Mouse (Mus musculus) brain, embryonic 18.5 days (tissue): ENCODE measurements around the gene Defb26.

Experiments
- DNase-seq: peaks from one replicate; pipeline ENCODE4 v3.0.0-alpha.2; 2012; ENCODE audit warnings: low read depth, low spot score

Gene Defb26

DNA sequence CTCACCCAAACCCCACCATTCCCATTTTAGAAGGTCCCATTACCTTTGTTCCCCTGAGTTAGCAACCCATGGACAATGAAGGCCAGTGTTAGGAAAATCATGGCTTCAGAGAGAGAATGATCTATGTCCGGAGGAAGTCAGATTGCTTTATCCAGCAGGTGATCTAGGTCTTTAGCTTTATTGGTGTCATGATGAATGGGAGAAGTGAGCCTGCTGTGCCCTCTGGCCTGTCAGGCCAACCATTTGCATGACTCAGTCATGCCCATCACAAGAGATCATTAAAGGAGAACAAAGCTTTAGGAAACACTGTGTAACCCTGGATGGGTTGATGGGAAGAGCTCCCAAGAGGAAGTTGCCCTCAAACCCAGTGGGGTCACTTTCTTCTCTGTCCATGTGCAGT is at the start of gene Defb26:
TSS of gene Defb26 (minus strand) at position 101 of the 400 bp plus-strand sequence.
- no peak for DNase-seq

DNA sequence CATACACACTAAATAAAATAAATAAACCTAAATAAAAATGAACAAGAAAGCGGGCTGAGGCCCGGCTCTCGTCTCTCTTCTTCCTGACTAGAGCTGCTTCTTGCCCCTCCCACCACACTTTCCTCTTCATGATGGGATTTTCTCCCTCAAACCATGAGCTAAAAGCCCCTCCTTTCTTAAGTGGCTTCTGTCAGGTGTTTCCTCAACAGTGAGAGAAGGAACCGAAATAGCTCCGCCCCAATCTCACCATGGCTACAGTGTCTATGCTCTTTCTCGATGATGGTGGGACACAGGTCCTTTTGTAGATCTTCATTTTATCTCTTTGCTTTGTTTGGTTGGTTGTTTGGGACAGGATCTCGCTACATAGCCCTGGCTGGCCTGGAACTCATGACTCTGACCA is 45.2 kb upstream of the Defb26 start:
- DNase-seq, result no peak

DNA sequence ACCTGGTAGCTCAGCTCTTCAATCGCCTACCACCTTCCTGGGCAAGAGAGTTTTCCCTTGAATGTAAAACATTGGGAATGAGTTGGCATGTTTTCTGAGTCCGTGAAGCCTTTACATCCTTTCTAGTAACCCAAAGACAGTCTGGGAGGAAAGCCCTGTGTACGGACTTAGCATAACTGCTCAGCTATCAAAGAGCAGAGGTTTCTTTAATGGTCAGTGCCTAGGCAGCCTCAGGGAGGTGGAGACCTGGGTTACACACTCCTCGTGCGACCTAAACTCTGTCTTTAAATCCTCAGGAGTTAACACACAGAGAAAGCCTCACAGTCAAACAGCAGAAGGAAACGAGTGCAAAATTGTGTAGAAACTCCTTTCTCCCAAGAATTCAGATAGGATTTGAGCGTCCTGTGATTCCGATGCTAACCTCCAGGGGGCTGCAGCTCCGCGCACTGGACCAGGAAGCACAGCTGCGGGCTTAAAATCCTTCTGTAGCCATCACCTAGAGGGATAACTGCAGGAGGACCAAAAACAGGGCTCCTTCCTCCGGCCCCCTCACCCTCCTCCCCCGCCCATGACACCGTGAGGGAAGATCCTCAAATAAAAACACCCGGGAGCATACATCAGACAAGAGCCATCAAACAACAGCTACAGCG is 42.4 kb upstream of the Defb26 start:
- DNase-seq, result peak; percentile 8

DNA sequence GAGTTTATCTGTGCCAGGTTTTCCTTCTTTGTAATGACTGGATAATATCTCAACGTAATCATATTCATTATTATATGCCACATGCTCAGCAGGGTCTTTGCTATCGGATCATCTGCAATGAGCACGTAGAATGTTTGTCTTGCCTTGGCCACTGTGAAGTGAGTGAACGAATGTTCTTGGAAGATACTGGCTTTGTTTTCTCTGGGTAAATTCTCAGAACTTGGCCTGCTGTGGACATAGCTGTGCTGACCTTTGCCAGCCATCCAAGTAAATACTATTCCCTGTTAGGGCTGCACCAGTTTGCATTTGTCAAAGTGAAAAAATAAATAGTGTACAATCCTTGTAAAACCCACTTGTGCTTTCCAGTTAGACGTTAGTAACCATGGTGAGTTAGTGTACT is 36.6 kb upstream of the Defb26 start:
- DNase-seq, result no peak

DNA sequence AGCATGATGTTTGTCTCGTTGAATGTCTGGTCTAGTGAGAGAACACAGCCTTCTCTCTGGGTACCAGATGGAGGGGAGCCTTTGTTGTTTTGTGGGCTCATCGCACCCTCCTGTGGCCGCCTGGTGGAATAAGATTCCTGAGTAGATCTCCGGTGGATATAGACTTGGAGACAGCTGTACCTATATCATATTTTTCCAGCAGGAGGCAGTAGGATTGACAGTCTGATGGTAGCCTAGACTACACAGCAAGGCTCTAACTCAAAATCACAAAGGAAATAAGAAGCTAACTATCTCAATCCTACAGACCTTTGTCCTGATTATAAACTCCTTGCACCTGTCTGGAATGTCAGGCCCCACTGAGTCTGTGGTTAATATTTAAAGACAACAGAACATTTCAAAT is 33.2 kb upstream of the Defb26 start:
- DNase-seq, result peak; percentile 28

DNA sequence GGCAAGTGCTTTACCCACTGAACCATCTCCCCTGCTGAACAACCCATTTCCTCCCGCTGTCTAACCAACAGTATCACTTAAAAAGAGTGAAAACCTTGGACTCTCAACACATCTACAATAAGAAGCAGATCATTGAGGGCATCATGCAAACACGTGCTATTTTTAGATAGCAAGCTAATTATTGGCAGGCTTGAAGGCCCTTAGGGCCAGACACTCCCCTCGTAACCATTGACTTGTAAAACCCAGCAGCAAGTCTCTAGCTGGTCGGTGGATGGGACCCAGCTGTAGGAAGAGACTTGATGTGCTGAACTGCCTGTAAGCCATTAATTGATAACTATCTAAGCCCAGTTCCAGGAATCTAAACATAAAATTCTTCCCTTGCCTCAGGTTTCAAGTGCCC is 32.0 kb upstream of the Defb26 start:
- DNase-seq, result no peak

DNA sequence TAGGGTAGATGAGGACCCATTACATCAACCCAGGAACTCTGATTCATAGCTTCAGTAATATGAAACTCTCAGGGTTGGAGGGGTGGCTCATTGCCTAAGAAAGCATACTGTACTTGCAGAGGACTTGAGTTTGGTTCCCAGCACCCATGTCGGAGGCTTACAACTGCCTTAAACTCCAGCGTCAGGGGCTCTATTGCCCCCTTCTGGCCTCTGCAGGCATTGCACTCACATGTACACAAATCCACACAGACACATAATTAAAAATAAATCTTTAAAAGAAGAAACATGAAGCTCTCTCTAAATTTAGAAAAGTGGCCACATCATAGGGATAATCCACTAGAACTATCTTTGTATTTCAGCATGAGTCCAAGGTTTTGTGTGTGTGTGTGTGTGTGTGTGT is 31.4 kb upstream of the Defb26 start:
- no peak for DNase-seq

DNA sequence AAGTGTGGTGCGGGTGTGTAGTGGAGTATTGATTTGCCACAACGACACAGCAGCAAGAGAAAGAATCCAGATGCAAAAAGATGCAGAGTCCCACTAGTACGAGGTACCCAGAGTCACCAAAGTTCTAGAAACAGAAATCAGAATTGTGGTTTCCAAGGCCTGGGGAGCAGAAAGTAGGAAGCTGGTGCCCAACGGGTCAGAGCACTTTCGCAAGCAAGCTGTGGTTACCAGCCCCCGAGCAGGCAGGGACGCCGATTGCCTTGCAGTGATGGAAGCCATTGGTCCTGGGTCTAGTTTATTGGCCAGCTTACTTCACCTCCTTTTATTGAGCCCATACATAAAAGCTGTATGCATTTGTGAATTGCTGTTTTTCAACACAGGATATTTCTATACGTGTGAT is 30.5 kb upstream of the Defb26 start:
- DNase-seq, result no peak

DNA sequence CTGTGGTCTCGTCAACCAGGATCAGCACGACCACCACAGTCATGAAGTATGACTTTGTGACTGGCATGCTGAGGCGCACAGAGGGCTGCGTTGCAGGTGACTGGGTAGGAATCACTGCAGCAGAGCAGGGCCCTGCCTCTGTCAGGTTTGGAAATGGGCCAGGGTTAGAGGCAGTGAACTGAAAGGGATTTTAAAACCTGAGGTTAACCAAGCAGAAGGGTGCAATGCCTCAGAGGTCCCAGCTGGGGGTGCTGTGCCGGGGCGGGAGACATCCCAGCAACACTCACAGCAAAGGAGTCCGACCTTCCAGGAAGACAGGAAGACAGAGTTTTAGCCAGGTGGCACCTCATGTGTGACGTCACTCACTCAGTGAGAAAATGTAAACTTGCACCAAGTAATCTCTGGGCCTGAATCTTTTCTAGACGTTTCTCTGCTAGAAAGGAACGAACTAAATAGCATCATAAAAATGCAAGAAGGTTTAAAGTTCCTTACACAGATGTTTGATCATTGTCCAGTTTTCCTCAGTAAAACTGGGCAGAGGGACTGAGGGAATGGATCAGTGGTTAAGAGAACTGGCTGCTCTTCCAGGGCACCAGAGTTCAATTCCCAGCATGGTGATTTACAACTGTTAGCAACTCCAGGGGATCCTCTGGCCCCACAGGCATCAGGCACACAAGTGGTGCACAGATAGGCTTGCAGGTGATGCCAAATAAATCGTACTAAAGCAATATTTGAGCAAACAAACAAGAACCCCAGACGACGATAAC is 28.6 kb upstream of the Defb26 start, which contains the start of gene Defb29:
TSS of gene Defb29 (minus strand) at position 155 of the 767 bp plus-strand sequence.
- no peak for DNase-seq

DNA sequence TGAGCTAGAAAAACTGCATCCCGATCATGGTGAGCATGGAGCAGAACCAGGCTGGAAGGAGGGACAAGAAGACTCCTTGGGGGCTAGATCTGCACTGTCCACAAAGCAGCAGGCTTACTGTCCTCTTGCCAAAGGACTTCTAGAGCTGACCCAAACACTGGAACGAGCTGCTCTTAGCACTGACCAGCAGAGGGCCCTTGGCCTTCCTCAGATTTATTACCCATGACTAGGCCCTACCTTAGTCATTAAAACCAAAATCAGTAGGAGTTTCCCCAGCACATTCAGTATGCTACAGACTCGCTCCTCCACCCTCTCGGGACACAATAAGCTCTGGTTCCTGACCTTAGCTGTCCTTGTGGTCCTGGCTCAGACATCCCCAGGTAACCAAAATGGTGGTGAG is 6.5 kb upstream of the Defb26 start, which contains the start of gene Defb28:
TSS of gene Defb28 (plus strand) at position 275 of the 400 bp plus-strand sequence.
- DNase-seq, result no peak

DNA sequence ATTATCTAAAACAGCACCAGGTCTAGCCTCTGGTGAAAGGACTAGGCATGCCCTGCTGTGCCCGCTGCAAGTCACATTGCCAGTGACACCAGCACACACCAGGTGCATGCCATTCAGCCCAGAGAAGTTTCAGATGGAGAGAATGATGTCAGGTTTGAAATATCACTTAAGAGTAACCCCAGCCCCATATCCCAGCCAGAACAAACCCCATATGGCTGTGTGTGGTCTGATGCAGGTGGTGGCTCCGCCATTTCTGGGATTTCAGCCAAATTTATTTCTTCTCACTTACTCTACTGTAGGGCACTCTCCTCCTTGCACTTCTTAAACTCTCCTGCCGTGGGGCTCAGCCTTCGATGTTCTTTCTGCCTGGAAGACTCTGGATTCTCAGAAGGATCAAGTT is 4.6 kb upstream of the Defb26 start:
- no peak for DNase-seq

DNA sequence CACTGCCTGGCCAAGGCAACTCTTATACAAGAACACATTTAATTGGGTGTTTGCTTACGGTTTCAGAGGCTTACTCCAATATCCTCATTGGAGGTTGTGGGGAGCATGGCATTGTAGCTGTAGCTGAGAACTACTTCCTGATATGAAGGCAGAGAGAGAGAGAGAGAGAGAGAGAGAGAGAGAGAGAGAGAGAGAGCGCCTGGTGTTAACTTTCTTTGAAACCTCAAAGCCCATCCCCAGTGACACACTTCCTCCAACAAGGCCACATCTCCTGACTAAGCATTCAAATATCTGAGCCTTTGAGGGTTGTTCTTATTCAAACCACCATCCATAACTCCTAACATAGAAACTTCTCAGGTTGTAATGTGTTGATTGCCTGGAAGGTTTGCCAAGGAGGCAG is 7.5 kb downstream of the Defb26 start:
- DNase-seq, result no peak

DNA sequence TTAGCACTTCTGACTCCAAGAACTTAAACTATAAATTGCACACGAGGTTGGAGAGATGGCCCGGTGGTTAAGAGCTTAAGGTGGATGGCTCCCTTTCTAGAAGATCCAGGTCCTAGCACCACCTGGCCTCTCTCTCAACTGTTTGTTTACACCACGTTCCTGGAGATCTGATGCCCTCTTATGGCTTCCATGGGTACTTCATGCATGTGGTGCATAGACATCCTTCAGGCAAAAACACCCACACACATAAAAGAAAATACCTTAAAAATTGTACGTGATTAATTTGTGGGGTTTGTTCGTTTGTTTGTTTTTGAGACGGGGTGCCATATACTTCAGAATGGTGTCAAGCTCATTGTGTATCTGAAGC is 10.6 kb downstream of the Defb26 start:
- DNase-seq, result no peak

DNA sequence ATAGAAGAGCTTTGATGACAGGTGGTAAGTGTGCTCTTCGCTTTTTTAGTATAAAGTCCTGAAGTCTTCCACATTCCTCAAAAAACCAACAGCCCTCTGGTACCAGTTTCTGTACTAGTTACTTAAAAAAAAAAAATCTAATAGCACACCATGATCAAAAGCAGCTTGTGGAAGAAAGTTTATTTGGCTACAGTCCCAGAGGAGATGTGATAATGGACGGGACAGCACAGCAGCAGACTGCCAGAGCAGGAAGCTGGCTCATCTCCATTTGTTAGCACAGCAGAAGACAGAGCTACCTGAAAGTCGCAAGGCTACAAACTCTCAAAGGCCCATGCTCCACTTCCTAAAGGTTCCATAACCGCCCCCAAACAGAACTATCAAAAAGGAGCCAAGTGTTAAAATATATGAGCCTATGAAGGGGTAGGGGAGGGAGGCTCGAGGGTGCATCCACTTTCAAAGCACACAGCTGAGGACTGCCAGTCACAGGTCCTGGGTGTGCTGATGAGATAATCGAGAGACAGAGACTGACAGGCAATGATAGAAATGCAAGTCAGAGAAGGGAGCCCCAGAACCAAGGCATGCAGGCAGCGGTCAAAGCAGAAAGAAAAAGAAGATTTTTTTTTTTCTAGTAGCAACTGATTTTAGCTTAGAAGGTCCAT is 11.2 kb downstream of the Defb26 start:
- no peak for DNase-seq

DNA sequence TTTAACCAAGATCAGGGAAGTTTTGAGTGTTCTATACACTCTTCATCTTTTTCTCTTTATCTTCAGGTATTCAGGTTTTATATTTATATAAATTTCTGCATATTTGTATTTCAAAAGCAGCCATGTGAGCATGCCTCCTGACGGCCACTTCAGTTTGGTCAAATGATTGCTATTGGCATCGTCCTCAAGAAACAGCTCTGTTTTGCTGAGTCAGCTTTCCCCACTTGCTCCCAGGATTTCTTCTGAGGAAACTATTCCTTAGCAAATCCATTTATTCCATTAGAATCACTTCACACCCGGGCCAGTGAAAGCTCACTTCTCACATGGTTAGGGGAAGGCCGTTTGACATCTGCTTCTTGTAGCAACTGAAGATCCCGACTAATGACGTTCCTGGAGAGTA is 13.5 kb downstream of the Defb26 start:
- DNase-seq, result no peak

DNA sequence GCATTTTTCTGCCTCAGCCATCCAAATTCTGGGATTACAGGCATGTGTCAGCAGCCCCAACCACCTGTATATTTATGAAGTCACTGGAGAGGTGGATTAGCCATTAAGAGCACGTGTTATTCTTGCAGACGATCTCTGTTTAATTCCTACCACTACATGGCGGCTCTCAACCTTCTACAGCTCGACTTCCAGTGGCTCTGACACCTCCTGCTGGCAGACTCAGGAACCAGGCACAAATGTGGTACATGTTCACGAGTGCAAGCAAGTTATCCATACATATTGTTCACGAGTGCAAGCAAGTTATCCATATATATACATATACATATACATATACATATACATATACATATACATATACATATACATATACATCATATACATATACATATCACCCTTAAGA is 18.3 kb downstream of the Defb26 start:
- no peak for DNase-seq

DNA sequence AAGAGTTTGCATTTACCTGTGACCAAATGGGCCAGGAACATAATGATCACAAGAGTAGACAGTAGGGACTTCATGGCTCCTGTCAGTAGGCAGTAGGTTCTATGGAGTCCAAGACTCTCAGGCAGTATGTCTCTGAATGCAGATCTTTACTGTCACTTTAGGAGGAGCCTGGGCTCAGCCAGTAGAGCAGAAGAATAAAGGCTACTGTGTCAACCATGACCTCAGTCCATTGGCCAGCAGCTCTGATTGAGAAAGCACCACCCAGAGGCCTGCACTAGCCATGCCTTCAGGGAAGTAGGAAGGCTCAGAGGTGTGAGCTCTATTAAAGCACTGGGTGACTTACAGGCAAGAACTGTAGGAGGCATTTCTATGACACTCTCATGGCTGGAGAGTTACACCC is 21.5 kb downstream of the Defb26 start, which contains the start of gene Defb22:
TSS of gene Defb22 (minus strand) at position 101 of the 400 bp plus-strand sequence.
- no peak for DNase-seq

DNA sequence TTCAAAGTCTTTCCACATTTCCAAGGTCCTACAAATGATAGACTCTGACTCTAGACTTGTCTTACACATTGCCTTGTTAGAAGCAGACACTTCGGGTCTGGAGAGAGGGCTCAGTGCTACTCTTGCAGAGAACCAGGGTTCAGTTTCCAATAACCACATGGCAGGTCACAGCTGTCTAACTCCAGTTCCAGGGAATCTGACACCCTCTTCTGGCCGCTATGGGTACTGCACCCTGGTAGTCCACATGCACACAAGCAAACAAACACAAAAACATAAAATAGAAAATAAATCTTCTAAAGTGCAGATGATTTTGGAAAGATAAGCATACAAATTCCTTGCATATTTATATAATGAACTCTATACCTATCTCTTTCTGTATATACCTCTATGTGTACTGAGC is 24.5 kb downstream of the Defb26 start:
- no peak for DNase-seq

DNA sequence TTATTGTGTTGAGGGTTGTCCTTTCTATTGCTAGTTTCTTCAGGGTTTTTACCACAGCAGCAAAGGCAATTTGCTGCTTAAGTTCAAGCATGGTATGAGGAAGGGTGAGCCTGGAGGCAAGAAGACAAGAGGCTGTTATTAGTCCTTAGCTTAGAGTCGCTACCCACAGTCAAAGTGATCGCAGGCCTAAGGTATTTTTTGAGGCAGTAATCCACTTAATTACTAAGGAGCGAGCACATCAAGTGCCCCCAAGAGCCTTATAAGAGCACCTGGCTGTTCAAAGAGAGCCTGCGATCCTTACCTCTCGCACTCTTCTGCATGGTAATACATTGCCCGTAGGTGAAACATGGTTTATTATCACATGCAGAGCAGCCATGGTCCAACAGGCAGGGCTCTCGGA is 29.8 kb downstream of the Defb26 start:
- no peak for DNase-seq

DNA sequence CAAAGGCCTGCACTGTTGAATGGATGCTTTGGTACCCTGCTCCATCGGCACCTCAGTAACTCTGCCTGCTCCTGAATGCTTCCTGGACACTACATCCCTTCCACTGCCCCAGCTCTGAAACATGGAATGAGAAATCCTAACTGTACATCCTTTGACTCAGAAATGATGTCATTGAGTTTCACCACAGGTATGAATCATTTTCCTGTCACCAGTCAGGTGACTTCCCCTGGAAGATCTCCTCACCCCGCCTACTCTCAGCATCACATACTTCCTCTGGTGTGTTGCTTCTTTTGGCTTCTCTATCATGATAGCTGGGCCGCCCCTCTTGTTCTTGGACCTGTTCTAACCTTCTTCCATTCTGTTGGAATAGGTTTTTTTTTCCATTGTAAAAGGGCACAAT is 30.6 kb downstream of the Defb26 start:
- DNase-seq, result no peak

DNA sequence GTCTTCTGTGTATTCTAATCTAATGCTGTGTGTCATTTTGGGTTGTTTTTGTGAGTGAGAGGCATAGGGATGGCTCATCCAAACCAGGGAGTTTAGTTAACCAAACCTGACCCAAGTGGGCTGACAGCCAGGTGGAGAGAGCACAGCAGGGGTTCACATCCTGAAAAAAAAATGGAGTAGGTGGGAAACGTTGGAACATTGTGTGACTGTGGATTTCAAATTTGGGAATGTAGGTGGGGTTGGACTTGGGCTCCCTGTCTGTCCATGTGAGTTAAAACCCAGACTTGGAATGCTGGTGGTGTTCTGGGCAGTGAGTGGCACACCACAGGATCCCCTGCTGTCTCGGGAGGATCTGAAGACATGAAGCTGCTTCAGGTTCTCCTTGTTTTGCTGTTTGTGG is 34.7 kb downstream of the Defb26 start, which contains the start of gene Defb20:
TSS of gene Defb20 (plus strand) at position 301 of the 400 bp plus-strand sequence.
- DNase-seq, result no peak

DNA sequence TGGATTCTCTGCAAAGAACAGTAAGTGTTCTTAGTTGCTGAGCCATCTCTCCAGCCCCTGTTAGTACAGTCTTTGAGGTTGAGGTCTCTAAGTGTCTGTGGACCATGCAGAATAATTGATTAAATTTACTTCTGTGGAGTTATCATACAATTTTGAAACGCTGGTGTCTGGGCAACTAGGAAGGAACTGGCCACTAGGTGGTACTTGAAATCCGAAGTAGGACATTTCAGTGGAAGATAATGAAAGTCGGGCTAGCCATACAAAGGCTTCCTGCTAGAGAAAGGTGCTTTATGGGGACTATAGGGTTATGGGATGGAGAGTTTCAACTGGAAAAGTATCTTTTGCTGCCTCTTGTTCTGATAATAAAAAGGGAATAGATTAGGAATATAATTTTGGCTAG is 39.1 kb downstream of the Defb26 start:
- DNase-seq, result no peak

DNA sequence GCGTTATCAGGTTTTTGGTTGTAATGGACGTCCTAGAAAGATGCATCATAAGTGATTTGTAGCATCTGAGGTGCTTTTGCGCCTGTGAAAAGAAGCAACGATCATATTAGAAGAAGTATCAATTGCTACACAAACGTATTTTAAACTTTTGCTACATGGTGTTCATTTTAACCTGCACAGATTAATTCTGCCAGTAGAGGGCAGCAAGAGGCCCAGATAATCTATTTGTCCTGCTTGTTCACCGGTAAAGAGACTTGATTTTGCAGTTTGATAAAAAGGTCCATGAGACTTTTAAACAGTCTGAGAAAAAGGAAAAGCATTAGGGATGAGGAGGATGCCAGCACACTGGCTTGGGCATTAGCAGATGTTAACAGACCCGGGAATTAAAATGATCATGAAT is 40.5 kb downstream of the Defb26 start:
- DNase-seq, result peak; percentile 14
